Mouse (Mus musculus) heart, postnatal 14 days (tissue): Measurements from ENCODE around the gene Ghr. TPM values are rescaled to one million over a fixed set of nuclear protein-coding genes. Genes with fewer than 3 reads are reported as not detected.

Source experiments
- DNase-seq, 2 experiments: peaks; one replicate each; pipeline ENCODE4 v3.0.0; 2021 to 2022
- intact Hi-C: fragments of 180-260 bp; cut with DNase I; formaldehyde crosslinking; loops from one replicate; pipeline ENCODE4 v1.15.1; 2025
- long read RNA-seq, 2 experiments: library from polyadenylated mRNA; stranded (forward); transcript quantifications; one replicate each; pipeline ENCODE4 v2.0.0; 2021
- total RNA-seq, 2 experiments: library from RNA; stranded (reverse); gene quantifications; 2 replicates each; pipeline ENCODE4 v1.2.3; 2021

Gene Ghr
- total RNA-seq = 100 to 1,000 TPM; 134 to 141 TPM
- long read RNA-seq, experiment 1, full-length matches to known transcripts = 86 of 121 reads
- long read RNA-seq, experiment 1, partial matches to known transcripts = 7 of 121 reads
- long read RNA-seq, experiment 1, other reads (novel, unspliced or antisense) = 28 of 121 reads
- long read RNA-seq, experiment 2, full-length matches to known transcripts = 86 of 114 reads
- long read RNA-seq, experiment 2, partial matches to known transcripts = 4 of 114 reads
- long read RNA-seq, experiment 2, other reads (novel, unspliced or antisense) = 24 of 114 reads

DNA sequence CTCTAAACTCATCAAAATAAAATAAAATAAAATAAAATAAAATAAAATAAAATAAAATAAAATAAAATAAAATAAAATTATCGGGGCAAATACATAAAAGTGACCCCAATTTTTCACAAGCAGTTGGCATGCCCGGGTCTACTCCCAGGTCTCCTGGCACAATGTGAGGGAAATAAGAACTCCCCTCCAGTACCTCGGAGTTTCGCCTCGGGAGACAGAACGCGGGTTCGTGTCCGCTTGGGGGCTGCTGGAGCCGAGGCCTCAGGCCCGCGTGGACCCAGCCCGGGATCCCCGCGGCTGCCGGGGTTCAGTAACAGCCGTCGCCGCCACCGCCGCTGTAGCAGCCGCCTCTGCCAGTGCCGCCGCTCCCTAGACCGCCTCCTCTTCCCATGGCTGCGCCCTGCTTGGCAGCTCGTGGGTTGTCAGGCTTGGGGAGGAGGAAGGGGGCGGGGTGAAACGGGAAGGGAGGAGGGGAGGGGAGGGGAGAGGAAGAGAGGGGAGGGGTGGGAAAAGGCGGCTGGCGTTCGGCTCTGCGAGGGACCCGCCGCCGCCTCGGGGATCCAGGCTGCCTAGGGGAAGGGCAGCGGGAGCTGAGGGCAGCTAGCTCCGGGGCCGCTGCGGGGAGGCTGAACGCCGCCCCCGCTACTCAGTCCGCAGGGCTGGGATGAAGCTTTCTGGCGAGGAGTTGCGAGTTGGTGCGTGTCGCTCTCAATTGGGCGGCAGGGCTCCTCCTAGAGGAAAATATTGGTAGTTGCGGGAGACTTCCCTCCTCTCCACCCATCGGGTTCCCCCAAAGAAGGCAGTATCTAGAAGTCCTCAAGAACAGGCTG lies at the start of gene Ghr:
TSS of gene Ghr (minus strand) at position 686 of the 830 bp plus-strand sequence.
- intact Hi-C loops = loop anchor here (1.0 to 10.0 kb wide), 5 partner anchors 76 to 358 kb away; no protein-coding TSS in a partner anchor

GRCm38 (mm10) chr15:3622746-3623145 lies 39.5 kb upstream of the Ghr start:
- no peak for DNase-seq
- intact Hi-C loops = no loop called here

More for the DNA sequence above, at the start of gene Ghr:
- DNase-seq = peak; percentile 88 to 89

GRCm38 (mm10) chr15:3620368-3620767 lies 37.1 kb upstream of the Ghr start:
- no peak for DNase-seq
- intact Hi-C loops = no loop called here

GRCm38 (mm10) chr15:3618311-3618710 lies 35.0 kb upstream of the Ghr start:
- DNase-seq = no peak
- intact Hi-C loops = no loop called here

GRCm38 (mm10) chr15:3611961-3612360 lies 28.7 kb upstream of the Ghr start:
- intact Hi-C loops = no loop called here

GRCm38 (mm10) chr15:3607951-3608350 lies 24.7 kb upstream of the Ghr start:
- DNase-seq = no peak
- intact Hi-C loops = no loop called here

More at GRCm38 (mm10) chr15:3611961-3612360, 28.7 kb upstream of the Ghr start:
- DNase-seq = no peak

DNA sequence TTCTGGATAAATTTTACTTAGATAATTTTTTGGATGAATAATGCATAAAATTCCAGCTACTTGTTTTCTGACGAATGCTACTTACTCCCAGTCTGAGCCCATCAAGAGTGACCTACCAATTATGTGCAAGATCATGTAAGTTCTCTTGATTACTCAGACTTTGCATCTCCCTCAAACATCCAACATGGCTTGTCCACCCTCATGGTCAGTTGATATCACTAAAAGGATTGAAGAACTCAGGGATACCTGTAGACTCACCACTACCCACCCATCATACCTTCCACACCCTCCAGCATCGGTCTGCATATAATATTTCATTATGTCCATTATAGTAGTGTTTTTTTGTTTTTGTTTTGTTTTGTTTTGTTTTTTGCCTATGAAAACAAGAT lies 18.8 kb upstream of the Ghr start:
- intact Hi-C loops = no loop called here
- no peak for DNase-seq

DNA sequence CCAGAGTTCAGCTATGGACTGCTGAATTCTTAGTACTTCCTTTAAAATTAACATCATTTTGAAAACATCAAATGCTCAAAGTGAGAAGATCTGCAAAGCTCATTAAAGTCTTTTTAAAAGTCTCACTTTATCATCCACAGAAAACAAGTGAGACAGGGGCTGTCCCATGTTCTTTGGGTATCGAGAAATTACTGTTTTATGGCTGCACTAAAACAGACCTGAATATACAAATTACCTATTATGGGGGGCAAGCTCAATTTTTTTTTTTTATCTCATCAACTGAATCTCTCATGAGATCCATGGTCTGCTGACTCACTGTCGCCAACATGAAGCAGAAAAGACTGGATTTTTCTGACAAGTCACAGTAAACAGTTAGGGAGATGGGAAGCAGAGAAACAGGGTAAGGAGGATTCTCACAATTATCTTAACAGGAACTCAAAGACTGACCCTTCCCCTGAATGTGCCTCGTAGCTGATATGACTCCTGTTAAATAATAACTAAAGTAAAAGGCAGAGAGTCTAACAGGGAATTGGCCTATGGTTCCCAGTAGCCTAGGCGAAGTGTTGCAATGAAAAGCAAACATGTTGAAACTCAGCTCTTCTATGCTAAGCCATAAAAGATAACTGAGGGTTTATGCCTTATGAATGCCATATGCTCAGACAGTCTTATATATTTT lies 18.3 kb upstream of the Ghr start:
- DNase-seq = no peak
- intact Hi-C loops = no loop called here

DNA sequence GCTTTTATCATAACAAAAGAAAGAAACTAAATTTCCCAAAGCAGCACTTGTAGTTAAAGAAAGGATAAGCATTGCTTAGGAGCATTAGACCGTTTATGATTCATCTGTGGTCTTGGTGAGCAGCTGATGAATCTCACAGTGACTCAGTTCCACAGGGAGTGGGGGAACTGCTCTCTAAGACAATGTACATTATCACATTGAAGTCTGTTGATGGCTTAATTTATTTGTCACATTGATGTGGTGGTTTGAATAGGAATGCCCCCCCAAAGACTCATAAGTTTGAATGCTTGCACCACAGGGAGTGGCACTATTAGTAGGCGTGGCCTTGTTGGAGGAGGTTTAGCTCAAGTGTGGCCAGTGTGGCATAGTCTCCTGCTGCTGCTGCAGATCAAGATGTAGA lies 4.6 kb upstream of the Ghr start:
- intact Hi-C loops = loop anchor here (10.0 kb wide), 1 partner anchor 363 kb away; no protein-coding TSS in a partner anchor
- no peak for DNase-seq

GRCm38 (mm10) chr15:3584361-3584760 lies 1.1 kb upstream of the Ghr start:
- no peak for DNase-seq

DNA sequence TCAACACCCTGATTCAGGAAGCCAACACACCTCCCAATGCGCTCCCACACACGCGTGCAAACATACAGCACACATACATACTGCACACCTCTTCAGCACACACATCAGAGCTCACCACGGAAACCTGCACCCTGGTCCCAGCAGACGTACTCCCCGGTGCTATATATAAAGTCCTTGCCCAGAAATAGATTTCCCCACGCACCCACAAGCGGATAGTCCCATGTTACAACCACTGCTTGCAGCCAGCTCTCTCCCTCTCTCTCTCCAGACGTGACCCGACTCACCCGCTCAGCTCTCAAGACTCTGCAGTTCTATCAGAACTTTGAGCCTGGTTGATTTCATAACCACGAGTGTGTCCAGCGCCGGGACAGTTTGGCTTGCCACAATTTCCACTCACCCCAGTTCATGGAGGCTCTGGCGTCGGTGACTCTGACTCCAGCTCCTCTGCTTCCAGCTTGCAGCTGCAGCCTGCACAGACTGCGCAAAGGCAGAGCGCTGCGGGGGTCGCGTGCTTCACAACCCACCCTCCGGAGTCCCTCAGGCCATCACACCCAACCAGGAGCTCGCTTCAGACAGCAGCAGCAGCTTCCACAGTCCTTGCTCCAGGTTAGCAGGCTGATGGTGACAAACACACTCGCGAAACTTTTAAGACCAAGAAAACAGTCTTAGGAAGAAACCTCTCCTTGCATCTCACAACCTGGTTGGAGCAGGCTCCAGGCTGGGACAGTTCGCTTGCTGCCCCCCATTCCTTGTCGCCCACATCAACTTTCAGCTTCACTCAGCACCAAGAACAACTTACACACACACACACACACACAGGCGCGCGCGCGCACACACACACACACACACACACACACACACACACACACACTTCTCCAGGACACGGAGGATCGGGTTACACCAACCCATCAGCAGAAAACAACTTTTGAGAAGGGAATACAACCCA lies 1.2 kb downstream of the Ghr start:
- peak; percentile 59 to 65 for DNase-seq
- intact Hi-C loops = loop anchor here (2.0 to 10.0 kb wide), 4 partner anchors 75 to 357 kb away; no protein-coding TSS in a partner anchor

More at GRCm38 (mm10) chr15:3584361-3584760, 1.1 kb upstream of the Ghr start:
- intact Hi-C loops = loop anchor here (5.0 to 10.0 kb wide), 3 partner anchors 77 to 360 kb away; no protein-coding TSS in a partner anchor

DNA sequence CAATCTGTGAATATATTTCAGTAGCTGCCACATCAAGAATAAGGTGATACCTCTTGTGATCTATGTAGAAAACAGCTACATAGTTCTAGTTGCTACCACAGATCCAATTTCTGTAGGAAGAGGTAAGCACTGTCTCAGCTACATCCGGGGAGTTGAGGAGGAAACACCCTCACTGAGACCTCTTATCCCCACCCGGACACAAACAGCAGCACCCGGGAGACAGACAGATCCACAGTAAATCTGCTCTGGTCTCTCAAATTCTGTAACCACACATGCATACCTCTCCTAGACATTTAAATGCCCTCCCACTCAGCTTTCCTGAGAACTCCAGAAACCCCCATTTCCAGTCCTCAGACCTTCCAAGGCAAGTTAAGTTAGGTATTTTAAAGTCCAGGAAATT lies 2.0 kb downstream of the Ghr start:
- peak; percentile 5 to 7 for DNase-seq
- intact Hi-C loops = loop anchor here (5.0 to 10.0 kb wide), 3 partner anchors 74 to 357 kb away; no protein-coding TSS in a partner anchor

- peak in 1 of 2 experiments; percentile 4 for DNase-seq
Measured at GRCm38 (mm10) chr15:3580216-3580615, 3.1 kb downstream of the Ghr start.

DNA sequence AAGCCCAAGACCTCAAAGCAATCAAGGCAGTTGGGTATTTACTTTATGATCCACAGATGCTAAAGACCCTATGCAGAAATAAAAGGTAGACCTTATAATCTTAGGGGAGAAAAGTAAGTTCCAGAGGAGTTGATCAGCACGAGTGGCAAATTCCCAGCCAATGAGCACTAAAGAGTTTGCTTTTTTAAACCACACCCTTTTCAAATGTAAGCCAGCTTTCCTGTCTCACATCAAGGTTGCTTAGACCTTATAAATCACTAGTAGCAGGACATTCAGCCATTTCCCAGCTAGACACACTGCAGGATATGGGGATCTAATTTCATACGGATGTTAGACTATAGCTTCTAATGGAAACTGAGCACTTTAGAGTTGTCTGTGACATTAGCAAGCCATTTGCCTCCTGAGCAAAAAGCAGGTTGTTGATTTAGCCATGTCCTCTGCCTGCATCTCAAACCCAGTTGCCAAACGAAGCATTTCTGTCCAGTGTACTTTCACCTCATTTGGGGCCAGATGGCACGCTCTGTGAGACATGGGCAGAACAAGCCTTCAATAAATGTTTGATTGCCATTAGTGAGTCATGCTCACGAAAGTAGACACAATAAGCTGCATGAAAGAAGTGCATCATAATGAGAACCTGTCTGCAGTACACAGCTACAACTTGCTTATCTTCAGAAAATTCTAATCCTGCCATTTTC lies 4.9 kb downstream of the Ghr start:
- intact Hi-C loops = no loop called here
- DNase-seq = no peak

More at GRCm38 (mm10) chr15:3580216-3580615, 3.1 kb downstream of the Ghr start:
- intact Hi-C loops = loop anchor here (5.0 to 10.0 kb wide), 3 partner anchors 73 to 355 kb away; no protein-coding TSS in a partner anchor

- DNase-seq = no peak
- intact Hi-C loops = no loop called here
Measured at GRCm38 (mm10) chr15:3569178-3569903, 14.0 kb downstream of the Ghr start.

DNA sequence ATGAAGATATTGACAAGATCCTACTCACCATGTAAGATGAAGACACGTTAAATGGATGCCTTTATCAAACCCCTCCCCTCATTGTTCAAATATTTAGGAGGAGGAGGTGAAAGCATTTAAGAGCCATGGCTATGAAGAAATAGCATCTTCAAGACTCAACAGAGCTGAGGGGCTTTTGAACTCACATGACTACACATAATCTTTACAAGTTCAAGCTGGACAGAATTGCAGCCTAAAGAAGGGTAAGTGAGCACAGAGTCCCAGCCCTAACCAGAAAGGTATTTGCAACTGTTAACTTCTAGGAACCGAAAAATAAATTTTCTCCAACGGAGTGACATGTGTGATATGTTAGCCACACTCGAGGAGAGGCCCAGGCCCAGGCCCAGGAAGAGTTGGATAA lies 18.7 kb downstream of the Ghr start:
- intact Hi-C loops = loop anchor here (5.0 kb wide), 1 partner anchor 42 kb away; no protein-coding TSS in a partner anchor
- DNase-seq = no peak

GRCm38 (mm10) chr15:3563929-3564516 lies 19.3 kb downstream of the Ghr start:
- DNase-seq = no peak
- intact Hi-C loops = loop anchor here (5.0 kb wide), 1 partner anchor 42 kb away; no protein-coding TSS in a partner anchor

- no peak for DNase-seq
- intact Hi-C loops = loop anchor here (5.0 kb wide), 1 partner anchor 41 kb away; no protein-coding TSS in a partner anchor
Measured at GRCm38 (mm10) chr15:3563473-3563872, 19.8 kb downstream of the Ghr start.
